Mouse (Mus musculus) effector memory CD4-positive, alpha-beta T cell, adult 5 months (primary cell): ENCODE results near the gene Olfr497. TPM values are rescaled to one million over a fixed set of nuclear protein-coding genes. Genes with fewer than 3 reads are reported as not detected.

ENCODE experiments used
- polyA plus RNA-seq: library from polyadenylated mRNA; unstranded; fragments of 100-300 nt; shearing (Covaris generic); gene quantifications from one replicate; pipeline ENCODE4 v1.2.1, GENCODE M21; 2017

Gene Olfr497
- polyA plus RNA-seq: not detected

GRCm38 (mm10) chr7:108420121-108420520 lies at the start of gene Olfr497:
Gene Olfr497, plus strand, starts transcription at chr7:108420421.

DNA sequence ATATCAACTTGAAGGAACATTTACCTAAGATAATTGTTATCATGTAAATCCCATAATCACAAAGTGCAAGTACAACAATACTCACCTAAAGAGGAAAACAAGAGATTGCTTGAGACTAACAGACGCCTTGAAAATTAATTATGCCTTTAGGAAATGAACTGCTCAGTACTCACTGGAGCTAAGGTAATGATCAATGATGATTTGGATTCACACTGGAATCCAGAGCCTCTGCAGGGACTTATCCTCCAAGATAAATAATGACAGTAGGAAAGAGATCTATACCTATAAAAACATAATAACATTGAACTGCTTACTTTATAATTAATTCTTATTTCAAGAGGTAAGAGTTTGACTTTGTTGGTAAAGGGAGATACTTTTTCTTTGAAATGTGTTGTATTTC lies 27.4 kb upstream of the Olfr497 start, which contains the start of gene Olfr495:
Olfr495 (plus strand) TSS at position 301 of the 400 bp plus-strand sequence.

DNA sequence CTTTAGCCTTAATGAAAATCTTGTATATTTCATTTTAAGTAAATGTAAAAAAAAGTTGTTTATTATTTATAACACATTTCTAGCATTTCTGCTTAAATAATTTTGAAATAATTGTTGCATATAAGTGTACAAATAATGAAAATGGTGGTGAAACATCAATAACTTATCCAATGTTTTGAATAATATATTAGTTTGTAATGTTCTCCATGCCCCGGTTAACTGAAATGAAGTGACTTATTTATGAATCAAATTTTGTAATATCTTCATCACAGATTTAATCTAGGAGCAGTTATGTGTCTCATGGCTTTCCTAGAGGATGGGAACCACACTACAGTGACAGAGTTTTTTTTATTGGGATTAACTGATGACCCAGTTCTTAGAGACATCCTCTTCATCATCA lies 44.8 kb downstream of the Olfr497 start, which contains the start of gene Olfr498:
Olfr498 (plus strand) TSS at position 301 of the 400 bp plus-strand sequence.

Other genes starting within 250 kb of the Olfr497 start
- gene Olfr486, start 247.7 kb upstream of the Olfr497 start, polyA plus RNA-seq: not detected
- gene Olfr487, start 205.8 kb upstream of the Olfr497 start, polyA plus RNA-seq: not detected
- not detected for gene Olfr488, start 162.1 kb upstream of the Olfr497 start, polyA plus RNA-seq
- not detected for gene Olfr490, start 131.5 kb upstream of the Olfr497 start, polyA plus RNA-seq
- gene Olfr491, start 107.0 kb upstream of the Olfr497 start, polyA plus RNA-seq: not detected
- not detected for gene Olfr492, start 96.7 kb upstream of the Olfr497 start, polyA plus RNA-seq
- gene Olfr493, start 73.4 kb upstream of the Olfr497 start, polyA plus RNA-seq: not detected
- not detected for gene Olfr494, start 55.1 kb upstream of the Olfr497 start, polyA plus RNA-seq
- not detected for gene Olfr495, start 27.3 kb upstream of the Olfr497 start, polyA plus RNA-seq
- gene Olfr498, start 44.9 kb downstream of the Olfr497 start, polyA plus RNA-seq: not detected
- gene Olfr502, start 104.6 kb downstream of the Olfr497 start, polyA plus RNA-seq: not detected
- gene Olfr503, start 124.1 kb downstream of the Olfr497 start, polyA plus RNA-seq: not detected
- gene Olfr504, start 145.4 kb downstream of the Olfr497 start, polyA plus RNA-seq: not detected
- gene Olfr506, start 190.4 kb downstream of the Olfr497 start, polyA plus RNA-seq: not detected
- not detected for gene Olfr507, start 201.4 kb downstream of the Olfr497 start, polyA plus RNA-seq
- gene Olfr508, start 209.6 kb downstream of the Olfr497 start, polyA plus RNA-seq: not detected
- gene Olfr509, start 231.5 kb downstream of the Olfr497 start, polyA plus RNA-seq: not detected
- not detected for gene Olfr510, start 246.0 kb downstream of the Olfr497 start, polyA plus RNA-seq